Mouse (Mus musculus): ENCODE results near the gene Ccdc191. TPM values are rescaled to one million over a fixed set of nuclear protein-coding genes. Genes with fewer than 3 reads are reported as not detected.

The Ccdc191 gene
- polyA plus RNA-seq, 1 experiment, result 7.1 TPM

DNA sequence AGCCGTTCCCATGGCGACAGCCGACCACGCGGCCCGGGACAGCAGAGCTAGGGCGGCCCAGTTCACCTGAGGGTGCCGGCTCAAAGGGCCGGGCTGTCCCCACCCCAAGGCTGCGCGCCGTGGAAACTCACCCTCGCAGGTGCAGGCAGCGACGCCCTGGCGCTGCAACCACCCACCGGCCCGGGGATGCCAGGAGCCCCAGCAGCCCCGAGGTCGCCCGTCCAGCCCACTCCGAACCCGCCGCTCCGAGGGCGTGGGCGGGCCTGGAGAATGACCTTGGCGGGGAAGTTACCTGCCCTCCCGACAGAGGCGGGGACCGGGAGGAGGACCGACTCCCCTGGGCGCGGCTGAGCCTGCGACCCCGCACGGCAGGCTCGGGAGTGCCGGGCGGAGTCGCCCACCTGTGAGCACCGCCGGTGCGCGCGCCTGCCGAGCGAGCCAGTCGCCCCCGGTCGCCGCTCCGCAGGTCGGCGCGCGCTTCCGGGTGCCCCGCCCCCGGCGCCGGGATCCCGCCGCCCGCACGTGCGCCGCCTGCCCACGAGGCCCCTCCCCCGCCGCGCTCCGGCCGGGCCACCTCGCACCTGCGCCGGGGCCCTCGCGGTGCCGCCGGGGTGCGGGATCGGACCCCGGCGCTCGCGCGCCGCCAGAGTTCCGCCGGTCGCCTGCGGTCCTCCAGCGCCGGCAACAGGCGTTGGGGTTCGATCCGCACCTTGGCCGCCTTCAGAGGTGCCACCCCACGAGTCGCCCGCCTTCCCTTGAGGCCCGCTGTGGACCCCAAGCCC lies 89.9 kb downstream of the Ccdc191 start, which contains the start of gene Zdhhc23:
Gene Zdhhc23 (minus strand): TSS at position 464 of the 782 bp plus-strand sequence.
- DNase-seq (ENCODE audit: extremely low spot score in 1 of 2, low spot score in 1 of 2), result no peak

DNA sequence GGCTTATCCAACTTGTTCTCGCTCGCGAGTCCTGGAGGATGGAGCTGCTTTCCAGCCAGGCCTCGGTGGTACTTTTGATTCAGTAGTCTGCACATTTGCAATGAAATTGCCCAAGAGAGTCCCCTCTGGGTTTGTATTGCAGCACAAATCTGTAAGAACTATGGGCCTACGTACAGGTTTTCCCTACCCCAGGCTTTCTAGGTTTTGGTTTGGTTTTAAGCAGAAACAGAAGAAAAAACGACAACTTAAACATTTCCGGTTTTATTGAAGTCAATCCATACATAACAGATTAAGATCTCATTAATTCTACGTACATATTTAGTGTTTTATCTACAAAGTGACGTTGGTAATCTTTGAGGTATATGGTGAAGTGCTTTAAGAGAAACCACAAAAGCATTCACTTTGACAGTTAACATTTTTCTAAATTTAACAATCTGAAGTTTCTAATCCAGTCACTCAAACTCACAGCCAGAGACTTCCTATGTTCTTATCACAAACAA lies 90.6 kb downstream of the Ccdc191 start:
- DNase-seq (ENCODE audit: extremely low spot score in 1 of 2, low spot score in 1 of 2), result no peak

DNA sequence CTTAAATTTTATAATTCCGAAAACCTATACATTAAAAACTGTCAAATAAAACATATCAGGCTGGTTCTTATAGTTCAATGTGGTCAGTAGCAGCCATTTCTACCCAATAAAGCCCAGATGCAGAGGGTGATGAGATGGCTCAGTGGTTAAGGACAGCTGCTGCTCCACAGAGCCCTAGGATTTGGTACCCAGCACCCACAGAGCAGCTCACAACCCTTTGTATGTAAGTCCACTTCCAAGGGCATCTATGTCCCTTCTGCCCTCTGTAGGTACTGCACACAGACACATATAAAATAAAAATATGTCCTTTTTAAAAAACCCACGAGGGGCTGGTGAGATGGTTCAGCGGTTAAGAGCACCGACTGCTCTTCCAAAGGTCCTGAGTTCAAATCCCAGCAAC lies 96.7 kb downstream of the Ccdc191 start:
- DNase-seq (ENCODE audit: extremely low spot score in 1 of 2, low spot score in 1 of 2), result no peak

DNA sequence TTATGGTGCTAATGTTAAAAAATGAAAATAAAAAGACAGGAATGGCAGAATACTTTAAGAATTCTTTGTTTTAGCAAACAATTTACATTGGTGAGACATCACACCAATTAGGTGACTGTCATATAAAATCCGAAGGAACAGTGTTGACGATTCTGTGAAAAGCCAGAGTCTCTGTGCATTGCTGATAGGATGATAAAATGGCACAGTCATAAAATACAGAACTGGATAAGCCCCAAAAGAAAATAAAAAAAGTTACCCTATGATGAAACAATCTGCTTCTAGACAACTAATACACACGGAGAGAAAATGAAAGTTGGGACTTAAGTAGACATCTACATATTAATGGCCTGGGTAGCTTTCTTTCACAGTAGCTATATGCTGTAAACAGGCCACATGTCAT lies 105.0 kb downstream of the Ccdc191 start:
- DNase-seq (ENCODE audit: extremely low spot score in 1 of 2, low spot score in 1 of 2), result no peak

DNA sequence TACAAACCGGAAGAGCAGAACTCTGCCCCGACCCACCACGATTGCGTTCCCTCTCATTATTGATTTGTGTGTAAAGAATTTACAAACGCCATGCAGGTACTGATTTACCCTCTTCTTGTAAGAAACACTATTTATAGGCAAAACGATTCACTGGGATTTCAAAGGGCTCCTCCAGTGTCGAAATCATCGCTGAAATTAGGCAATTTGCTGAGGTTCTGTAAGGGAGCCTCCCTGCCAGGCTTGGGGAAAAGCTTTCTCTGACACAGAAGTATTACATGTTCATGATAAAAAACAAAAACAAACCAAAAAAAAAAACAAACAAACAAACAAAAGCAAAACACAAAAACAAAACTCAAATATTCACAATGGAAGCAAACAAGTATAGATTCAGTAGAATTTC lies 109.5 kb downstream of the Ccdc191 start:
- DNase-seq (ENCODE audit: extremely low spot score in 1 of 2, low spot score in 1 of 2), result no peak

DNA sequence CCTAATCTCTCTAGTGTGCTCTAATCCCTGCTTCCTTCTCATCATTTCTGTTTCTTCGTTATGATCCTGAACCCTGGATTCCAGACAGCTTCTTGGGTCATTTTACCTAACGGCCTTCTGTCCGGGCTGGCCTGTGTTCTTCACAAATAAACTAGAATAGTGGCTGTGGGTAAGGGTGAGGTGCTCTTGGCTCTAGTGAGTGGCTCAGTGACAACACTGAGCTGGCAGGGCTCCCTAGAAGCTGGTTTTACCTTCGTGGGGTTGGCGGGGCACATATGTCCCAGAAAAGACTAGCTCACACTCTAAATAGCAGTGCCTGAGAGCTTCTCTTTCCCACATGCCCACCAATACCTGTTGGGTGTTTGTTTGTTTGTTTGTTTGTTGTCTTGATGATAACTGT lies 109.9 kb downstream of the Ccdc191 start:
- DNase-seq (ENCODE audit: extremely low spot score in 1 of 2, low spot score in 1 of 2), result no peak

DNA sequence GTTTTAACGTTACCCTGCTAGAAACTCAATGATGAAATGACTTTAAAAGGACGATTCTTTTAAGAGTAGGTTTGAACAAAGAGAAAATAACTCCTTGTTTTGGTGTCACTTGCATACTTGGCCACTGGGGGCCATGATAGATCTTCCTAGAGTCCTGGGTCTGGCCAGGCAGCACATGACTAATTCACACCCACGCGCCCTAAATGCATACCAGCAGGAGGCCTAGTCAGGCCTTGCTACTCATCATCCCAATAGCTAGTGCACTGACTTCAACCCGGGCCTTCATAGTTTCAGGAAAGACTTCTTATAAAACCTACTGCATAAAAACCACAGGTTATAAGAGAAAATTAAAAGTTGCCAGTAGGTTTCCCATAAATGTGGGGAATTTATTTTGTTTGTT lies 112.5 kb downstream of the Ccdc191 start:
- no peak for DNase-seq (ENCODE audit: extremely low spot score in 1 of 2, low spot score in 1 of 2)

DNA sequence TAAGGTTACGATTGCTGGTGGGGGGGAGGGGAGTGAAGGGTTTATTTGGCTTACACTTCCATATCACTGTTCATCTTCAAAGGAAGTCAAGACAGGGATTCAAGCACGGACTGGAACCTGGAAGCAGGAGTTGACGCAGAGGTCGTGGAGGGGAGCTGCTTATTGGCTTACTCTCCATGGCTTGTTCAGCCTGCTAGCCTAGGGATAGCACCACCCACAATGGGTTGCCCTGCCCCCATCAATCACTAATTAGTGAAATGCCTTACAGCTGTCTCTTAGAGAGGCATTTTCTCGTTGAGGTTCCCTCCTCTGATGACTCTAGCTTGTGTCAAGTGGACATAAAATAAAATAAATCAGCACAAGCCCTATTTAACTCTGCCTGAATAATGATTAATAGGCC lies 121.4 kb downstream of the Ccdc191 start:
- no peak for DNase-seq (ENCODE audit: extremely low spot score in 1 of 2, low spot score in 1 of 2)

Other genes with a start within 250 kb of the Ccdc191 start
- 0.19 TPM in 1 of 2 replicates, not detected in the other for gene Tigit, start 225.7 kb upstream of the Ccdc191 start, polyA plus RNA-seq (2012; rRNA removed)
- 0.19 and 0.20 TPM in 2 replicates for gene Drd3, start 135.8 kb upstream of the Ccdc191 start, polyA plus RNA-seq (2012; rRNA removed)
- gene Qtrt2, start 37.0 kb downstream of the Ccdc191 start, polyA plus RNA-seq (2012; rRNA removed), result 34.9 and 44.2 TPM in 2 replicates
- gene Zdhhc23, start 90.0 kb downstream of the Ccdc191 start, polyA plus RNA-seq (2012; rRNA removed), result 12.2 and 13.2 TPM in 2 replicates
- 2.8 and 2.9 TPM in 2 replicates for gene Gramd1c, start 173.5 kb downstream of the Ccdc191 start, polyA plus RNA-seq (2012; rRNA removed)
- 201 and 231 TPM in 2 replicates for gene Atp6v1a, start 249.9 kb downstream of the Ccdc191 start, polyA plus RNA-seq (2012; rRNA removed)

Data from frontal cortex, adult 2 months (tissue).